Mouse (Mus musculus): ENCODE data around the gene Taok2. TPM values are rescaled to one million over a fixed set of nuclear protein-coding genes. Genes with fewer than 3 reads are reported as not detected.

Taok2 gene
- polyA plus RNA-seq, 1 experiment: not detected

GRCm38 (mm10) chr7:126825403-126825802 is 59.1 kb downstream of the Taok2 start:
- TF ChIP-seq CTCF (IDR thresholded peaks at IDR 0.05; ENCODE audit: insufficient read depth, low read depth, low read length) (no peak), POLR2A (IDR thresholded peaks at IDR 0.05; ENCODE audit: insufficient read depth, low read depth, low read length) (no peak)
- peaks cover 28% of the 10 kb centered on the region for H3K4me1 ChIP-seq (ENCODE audit: control insufficient read depth, insufficient read depth, low read length)
- WGBS: 45% methylated on average over 8 of the region's 8 CpGs

GRCm38 (mm10) chr7:126823940-126824339 is 60.6 kb downstream of the Taok2 start:
- WGBS: 9% methylated on average over 10 of the region's 10 CpGs
- H3K4me1 ChIP-seq (ENCODE audit: control insufficient read depth, insufficient read depth, low read length): peaks cover 28% of the 10 kb centered on the region
- TF ChIP-seq CTCF (IDR thresholded peaks at IDR 0.05; ENCODE audit: insufficient read depth, low read depth, low read length) (no peak), POLR2A (IDR thresholded peaks at IDR 0.05; ENCODE audit: insufficient read depth, low read depth, low read length) (no peak)
- H3K4me3 ChIP-seq (ENCODE audit: insufficient read depth, low read depth, low read length): peak overlapping the region; percentile 87
- H3K27ac ChIP-seq (ENCODE audit: insufficient read depth, low read depth, low read length): no peak overlapping the region

More at GRCm38 (mm10) chr7:126825403-126825802, 59.1 kb downstream of the Taok2 start:
- Histone ChIP-seq H3K4me3 (ENCODE audit: insufficient read depth, low read depth, low read length) (no peak overlapping the region), H3K27ac (ENCODE audit: insufficient read depth, low read depth, low read length) (no peak overlapping the region)

DNA sequence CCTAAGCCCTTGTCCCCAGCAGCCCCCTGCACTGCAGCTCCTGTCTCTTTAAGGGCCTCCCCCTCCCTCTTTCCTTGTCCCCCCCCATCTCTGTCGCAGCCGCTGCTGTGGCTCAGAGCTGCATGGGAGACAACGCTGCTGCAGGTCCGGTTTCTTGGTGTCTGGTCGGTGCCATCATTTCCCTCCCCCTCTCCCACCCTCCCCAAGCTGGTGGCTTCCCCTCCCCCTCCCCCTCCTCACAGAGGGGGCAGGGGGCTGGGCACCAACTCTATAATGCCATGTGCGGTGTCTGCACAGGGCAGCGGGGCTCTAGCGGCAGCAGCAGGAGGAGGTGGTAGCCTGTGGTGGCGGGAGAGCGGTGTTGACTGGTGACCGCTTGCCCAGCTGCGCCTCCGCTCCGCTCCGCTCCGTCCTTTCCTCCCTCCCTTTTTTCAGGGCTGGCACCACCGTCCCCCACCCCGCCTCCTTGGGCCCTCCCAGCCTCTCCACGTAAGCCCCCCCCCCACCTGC is 61.2 kb downstream of the Taok2 start:
- whole genome bisulfite sequencing: 3% methylated on average over 15 of the region's 19 CpGs
- peak; percentile 16; the same call in 1 of the 2 replicates for TF ChIP-seq POLR2A (IDR thresholded peaks at IDR 0.05; ENCODE audit: insufficient read depth, low read depth, low read length)
- TF ChIP-seq CTCF (IDR thresholded peaks at IDR 0.05; ENCODE audit: insufficient read depth, low read depth, low read length): no peak
- H3K27ac ChIP-seq (ENCODE audit: insufficient read depth, low read depth, low read length): no peak overlapping the region
- H3K4me1 ChIP-seq (ENCODE audit: control insufficient read depth, insufficient read depth, low read length): peaks cover 28% of the 10 kb centered on the region
- H3K4me3 ChIP-seq (ENCODE audit: insufficient read depth, low read depth, low read length): peak overlapping the region; percentile 87

DNA sequence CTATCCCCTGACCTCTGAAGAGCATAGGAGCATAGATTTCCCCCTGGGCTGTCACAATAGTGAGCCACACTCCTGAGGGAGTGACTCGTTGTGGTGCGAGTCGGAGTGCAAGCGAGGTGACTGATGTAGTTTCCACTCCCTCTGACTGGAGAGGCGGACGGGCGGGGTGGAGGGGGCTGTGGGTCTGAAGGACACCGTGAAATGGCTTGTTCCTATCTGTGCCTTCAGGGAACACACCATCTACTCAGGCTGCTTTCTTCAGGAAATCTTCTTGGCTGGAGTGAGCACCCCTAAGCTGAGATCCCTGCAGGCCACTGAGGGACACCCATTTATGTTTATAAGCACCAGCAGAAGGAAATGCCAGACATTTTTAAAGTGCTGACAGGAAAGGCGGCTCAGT is 61.8 kb downstream of the Taok2 start:
- peaks cover 28% of the 10 kb centered on the region for H3K4me1 ChIP-seq (ENCODE audit: control insufficient read depth, insufficient read depth, low read length)
- no peak for TF ChIP-seq POLR2A (IDR thresholded peaks at IDR 0.05; ENCODE audit: insufficient read depth, low read depth, low read length)
- TF ChIP-seq CTCF (IDR thresholded peaks at IDR 0.05; ENCODE audit: insufficient read depth, low read depth, low read length): no peak
- H3K4me3 ChIP-seq (ENCODE audit: insufficient read depth, low read depth, low read length): peak overlapping the region; percentile 87
- WGBS: 13% methylated on average over 9 of the region's 9 CpGs
- H3K27ac ChIP-seq (ENCODE audit: insufficient read depth, low read depth, low read length): peak overlapping the region; percentile 59

GRCm38 (mm10) chr7:126821835-126822511 is 62.5 kb downstream of the Taok2 start:
- WGBS: 22% methylated on average over 7 of the region's 7 CpGs
- TF ChIP-seq CTCF (IDR thresholded peaks at IDR 0.05; ENCODE audit: insufficient read depth, low read depth, low read length) (peak; percentile 78), POLR2A (IDR thresholded peaks at IDR 0.05; ENCODE audit: insufficient read depth, low read depth, low read length) (no peak)
- Histone ChIP-seq H3K27ac (ENCODE audit: insufficient read depth, low read depth, low read length) (peak overlapping the region; percentile 59), H3K4me3 (ENCODE audit: insufficient read depth, low read depth, low read length) (0 out of 2 replicates have a peak overlapping the region, but pooled peaks have one; percentile 87), H3K4me1 (ENCODE audit: control insufficient read depth, insufficient read depth, low read length) (peaks cover 28% of the 10 kb centered on the region)

DNA sequence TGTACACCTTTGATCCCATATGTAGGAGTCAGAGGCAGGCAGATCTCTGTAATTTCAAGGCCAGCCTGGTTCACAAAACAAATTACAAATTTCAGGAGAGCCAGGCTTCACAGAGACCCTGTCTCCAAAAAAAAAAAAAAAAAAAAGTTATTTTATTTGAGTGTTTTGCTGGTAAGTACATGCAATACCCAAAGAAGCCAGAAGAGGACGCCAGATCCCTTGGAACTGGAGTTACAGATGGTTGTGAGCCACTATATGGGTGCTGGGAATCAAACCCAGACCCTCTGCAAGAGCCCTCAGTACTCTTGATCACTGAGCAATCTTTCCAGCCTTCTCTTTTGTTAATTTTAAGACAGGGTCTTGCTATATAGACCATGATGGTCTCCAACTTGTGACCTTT is 65.7 kb downstream of the Taok2 start:
- no peak for TF ChIP-seq POLR2A (IDR thresholded peaks at IDR 0.05; ENCODE audit: insufficient read depth, low read depth, low read length)
- TF ChIP-seq CTCF (IDR thresholded peaks at IDR 0.05; ENCODE audit: insufficient read depth, low read depth, low read length): no peak
- Histone ChIP-seq H3K27ac (ENCODE audit: insufficient read depth, low read depth, low read length) (no peak overlapping the region), H3K4me3 (ENCODE audit: insufficient read depth, low read depth, low read length) (no peak overlapping the region), H3K4me1 (ENCODE audit: control insufficient read depth, insufficient read depth, low read length) (peaks cover 6% of the 10 kb centered on the region)
- WGBS: 26% methylated on average over 1 of the region's 1 CpGs

GRCm38 (mm10) chr7:126817595-126817994 is 66.9 kb downstream of the Taok2 start:
- Histone ChIP-seq H3K4me1 (ENCODE audit: control insufficient read depth, insufficient read depth, low read length) (peaks cover 6% of the 10 kb centered on the region), H3K27ac (ENCODE audit: insufficient read depth, low read depth, low read length) (no peak overlapping the region), H3K4me3 (ENCODE audit: insufficient read depth, low read depth, low read length) (no peak overlapping the region)
- TF ChIP-seq CTCF (IDR thresholded peaks at IDR 0.05; ENCODE audit: insufficient read depth, low read depth, low read length) (no peak), POLR2A (IDR thresholded peaks at IDR 0.05; ENCODE audit: insufficient read depth, low read depth, low read length) (no peak)
- WGBS: 84% methylated on average over 7 of the region's 7 CpGs

DNA sequence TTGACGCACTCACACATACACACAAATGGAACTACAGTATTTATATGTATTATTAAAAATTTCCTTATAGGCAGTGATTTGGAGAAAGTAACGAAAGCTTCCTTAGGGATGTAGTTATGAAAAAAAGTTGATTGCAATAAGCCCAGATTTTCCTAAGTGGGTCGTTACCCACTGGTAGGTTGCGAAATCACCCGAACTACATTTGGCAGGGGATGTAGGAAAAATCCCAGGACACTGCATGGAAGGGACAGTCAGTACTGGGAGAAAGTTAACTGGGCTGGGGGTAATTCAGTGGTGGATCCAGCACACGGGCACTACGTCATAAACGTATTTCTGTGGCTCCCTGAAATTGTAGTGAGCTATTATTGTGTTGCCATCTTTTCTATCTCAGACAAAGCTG is 68.0 kb downstream of the Taok2 start:
- no peak overlapping the region for H3K27ac ChIP-seq (ENCODE audit: insufficient read depth, low read depth, low read length)
- no peaks in the 10 kb centered on the region for H3K4me1 ChIP-seq (ENCODE audit: control insufficient read depth, insufficient read depth, low read length)
- 83% methylated on average over 8 of the region's 8 CpGs for WGBS
- no peak overlapping the region for H3K4me3 ChIP-seq (ENCODE audit: insufficient read depth, low read depth, low read length)
- TF ChIP-seq CTCF (IDR thresholded peaks at IDR 0.05; ENCODE audit: insufficient read depth, low read depth, low read length): no peak
- TF ChIP-seq POLR2A (IDR thresholded peaks at IDR 0.05; ENCODE audit: insufficient read depth, low read depth, low read length): no peak

- 61% methylated on average over 8 of the region's 8 CpGs for WGBS
Measured at GRCm38 (mm10) chr7:126815726-126816222, 68.7 kb downstream of the Taok2 start.

More at GRCm38 (mm10) chr7:126815726-126816222, 68.7 kb downstream of the Taok2 start:
- no peak for TF ChIP-seq CTCF (IDR thresholded peaks at IDR 0.05; ENCODE audit: insufficient read depth, low read depth, low read length)
- no peak for TF ChIP-seq POLR2A (IDR thresholded peaks at IDR 0.05; ENCODE audit: insufficient read depth, low read depth, low read length)
- Histone ChIP-seq H3K4me3 (ENCODE audit: insufficient read depth, low read depth, low read length) (no peak overlapping the region), H3K4me1 (ENCODE audit: control insufficient read depth, insufficient read depth, low read length) (no peaks in the 10 kb centered on the region), H3K27ac (ENCODE audit: insufficient read depth, low read depth, low read length) (no peak overlapping the region)

Other genes with a start within 250 kb of the Taok2 start
- not detected in 2 replicates for gene Sgf29, start 235.4 kb downstream of the Taok2 start, polyA plus RNA-seq (2012; ENCODE audit: insufficient read depth, insufficient read length, low replicate concordance, missing spikeins)
- gene Sult1a1, start 208.3 kb downstream of the Taok2 start, polyA plus RNA-seq (2012; ENCODE audit: insufficient read depth, insufficient read length, low replicate concordance, missing spikeins): not detected in 2 replicates
- gene Bola2, start 189.3 kb downstream of the Taok2 start, polyA plus RNA-seq (2012; ENCODE audit: insufficient read depth, insufficient read length, low replicate concordance, missing spikeins): not detected in 2 replicates
- gene Slx1b, start 188.9 kb downstream of the Taok2 start, polyA plus RNA-seq (2012; ENCODE audit: insufficient read depth, insufficient read length, low replicate concordance, missing spikeins): not detected in 2 replicates
- gene Coro1a, start 176.9 kb downstream of the Taok2 start, polyA plus RNA-seq (2012; ENCODE audit: insufficient read depth, insufficient read length, low replicate concordance, missing spikeins): 309 and 598 TPM in 2 replicates
- 208 and 343 TPM in 2 replicates for gene Mapk3, start 125.1 kb downstream of the Taok2 start, polyA plus RNA-seq (2012; ENCODE audit: insufficient read depth, insufficient read length, low replicate concordance, missing spikeins)
- not detected in 2 replicates for gene Gdpd3, start 118.4 kb downstream of the Taok2 start, polyA plus RNA-seq (2012; ENCODE audit: insufficient read depth, insufficient read length, low replicate concordance, missing spikeins)
- not detected in 2 replicates for gene Ypel3, start 107.7 kb downstream of the Taok2 start, polyA plus RNA-seq (2012; ENCODE audit: insufficient read depth, insufficient read length, low replicate concordance, missing spikeins)
- gene Tbx6, start 103.2 kb downstream of the Taok2 start, polyA plus RNA-seq (2012; ENCODE audit: insufficient read depth, insufficient read length, low replicate concordance, missing spikeins): not detected in 2 replicates
- not detected in 2 replicates for gene Ppp4c, start 92.2 kb downstream of the Taok2 start, polyA plus RNA-seq (2012; ENCODE audit: insufficient read depth, insufficient read length, low replicate concordance, missing spikeins)
- not detected in 2 replicates for gene Fam57b, start 87.0 kb downstream of the Taok2 start, polyA plus RNA-seq (2012; ENCODE audit: insufficient read depth, insufficient read length, low replicate concordance, missing spikeins)
- not detected in 2 replicates for gene 4930451I11Rik, start 53.1 kb downstream of the Taok2 start, polyA plus RNA-seq (2012; ENCODE audit: insufficient read depth, insufficient read length, low replicate concordance, missing spikeins)
- gene Doc2a, start 37.3 kb downstream of the Taok2 start, polyA plus RNA-seq (2012; ENCODE audit: insufficient read depth, insufficient read length, low replicate concordance, missing spikeins): not detected in 2 replicates
- gene Hirip3, start 22.7 kb downstream of the Taok2 start, polyA plus RNA-seq (2012; ENCODE audit: insufficient read depth, insufficient read length, low replicate concordance, missing spikeins): not detected in 2 replicates
- gene Ino80e, start 22.3 kb downstream of the Taok2 start, polyA plus RNA-seq (2012; ENCODE audit: insufficient read depth, insufficient read length, low replicate concordance, missing spikeins): not detected in 2 replicates
- not detected in 2 replicates for gene Tmem219, start 38.2 kb upstream of the Taok2 start, polyA plus RNA-seq (2012; ENCODE audit: insufficient read depth, insufficient read length, low replicate concordance, missing spikeins)
- not detected in 2 replicates for gene Kctd13, start 44.2 kb upstream of the Taok2 start, polyA plus RNA-seq (2012; ENCODE audit: insufficient read depth, insufficient read length, low replicate concordance, missing spikeins)
- gene Asphd1, start 64.9 kb upstream of the Taok2 start, polyA plus RNA-seq (2012; ENCODE audit: insufficient read depth, insufficient read length, low replicate concordance, missing spikeins): not detected in 2 replicates
- not detected in 2 replicates for gene Sez6l2, start 65.9 kb upstream of the Taok2 start, polyA plus RNA-seq (2012; ENCODE audit: insufficient read depth, insufficient read length, low replicate concordance, missing spikeins)
- gene Cdipt, start 91.2 kb upstream of the Taok2 start, polyA plus RNA-seq (2012; ENCODE audit: insufficient read depth, insufficient read length, low replicate concordance, missing spikeins): 241 TPM in 1 of 2 replicates, not detected in the other
- not detected in 2 replicates for gene Cdiptos, start 91.4 kb upstream of the Taok2 start, polyA plus RNA-seq (2012; ENCODE audit: insufficient read depth, insufficient read length, low replicate concordance, missing spikeins)
- not detected in 2 replicates for gene Mvp, start 129.9 kb upstream of the Taok2 start, polyA plus RNA-seq (2012; ENCODE audit: insufficient read depth, insufficient read length, low replicate concordance, missing spikeins)
- not detected in 2 replicates for gene Pagr1b, start 131.8 kb upstream of the Taok2 start, polyA plus RNA-seq (2012; ENCODE audit: insufficient read depth, insufficient read length, low replicate concordance, missing spikeins)
- gene Pagr1a, start 132.6 kb upstream of the Taok2 start, polyA plus RNA-seq (2012; ENCODE audit: insufficient read depth, insufficient read length, low replicate concordance, missing spikeins): not detected in 2 replicates
- gene Gm42742, start 136.4 kb upstream of the Taok2 start, polyA plus RNA-seq (2012; ENCODE audit: insufficient read depth, insufficient read length, low replicate concordance, missing spikeins): not detected in 2 replicates
- gene Prrt2, start 136.5 kb upstream of the Taok2 start, polyA plus RNA-seq (2012; ENCODE audit: insufficient read depth, insufficient read length, low replicate concordance, missing spikeins): not detected in 2 replicates
- gene Maz, start 142.3 kb upstream of the Taok2 start, polyA plus RNA-seq (2012; ENCODE audit: insufficient read depth, insufficient read length, low replicate concordance, missing spikeins): 437 and 572 TPM in 2 replicates
- gene Kif22, start 157.8 kb upstream of the Taok2 start, polyA plus RNA-seq (2012; ENCODE audit: insufficient read depth, insufficient read length, low replicate concordance, missing spikeins): not detected in 2 replicates
- gene Zg16, start 202.6 kb upstream of the Taok2 start, polyA plus RNA-seq (2012; ENCODE audit: insufficient read depth, insufficient read length, low replicate concordance, missing spikeins): not detected in 2 replicates
- gene AI467606, start 206.7 kb upstream of the Taok2 start, polyA plus RNA-seq (2012; ENCODE audit: insufficient read depth, insufficient read length, low replicate concordance, missing spikeins): not detected in 2 replicates
- not detected in 2 replicates for gene Qprt, start 237.5 kb upstream of the Taok2 start, polyA plus RNA-seq (2012; ENCODE audit: insufficient read depth, insufficient read length, low replicate concordance, missing spikeins)

All from olfactory bulb, adult 2 months (tissue).